Mouse (Mus musculus): ENCODE data around the gene Gprc5d. TPM values are rescaled to one million over a fixed set of nuclear protein-coding genes. Genes with fewer than 3 reads are reported as not detected.

Gene Gprc5d
- polyA plus RNA-seq, 1 experiment from 2014 or later: not detected

DNA sequence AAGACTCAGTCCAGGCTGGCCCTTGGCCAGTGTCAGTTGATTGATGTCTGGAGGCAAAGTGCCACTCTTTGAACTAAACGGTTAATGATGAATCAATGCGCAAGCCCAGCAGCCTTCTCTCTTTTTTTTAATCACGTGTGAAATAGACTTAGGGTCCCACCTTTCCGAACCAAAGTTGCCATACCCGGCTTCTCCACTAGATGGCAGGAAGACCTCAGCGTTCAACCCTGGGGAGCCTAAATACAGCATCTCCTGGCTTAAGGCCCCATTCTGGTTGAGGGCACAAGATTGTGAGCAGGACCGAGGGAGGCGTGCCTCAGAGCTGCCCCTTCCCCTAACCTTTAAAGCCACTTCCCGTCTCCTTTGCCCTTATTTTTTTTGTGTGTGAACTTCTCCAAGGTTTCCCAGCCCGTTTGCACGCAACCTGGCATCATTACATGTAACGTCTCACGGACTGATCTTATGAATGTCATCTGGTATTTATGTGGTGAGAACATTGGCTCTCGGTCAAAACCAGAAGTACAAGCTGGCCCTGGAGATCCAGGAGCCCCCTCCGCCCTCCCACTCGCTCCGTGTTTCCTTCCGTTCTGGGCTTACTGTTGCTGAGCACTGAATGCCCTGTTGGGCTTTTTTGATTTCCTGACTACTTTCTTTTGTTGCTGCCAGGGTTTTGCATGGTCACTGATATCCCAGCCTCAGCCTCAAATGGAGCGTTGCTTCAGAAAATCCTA is 30.2 kb downstream of the Gprc5d start:
- Histone ChIP-seq H3K4me2 (ENCODE audit: low read length) (peak overlapping the region; percentile 52), H3K4me3 (ENCODE audit: low read length) (peak overlapping the region; percentile 6; the same call in 1 of the 2 replicates), H3K4me1 (ENCODE audit: control insufficient read depth, insufficient read depth, low read depth, low read length) (peaks cover 4% of the 10 kb centered on the region), H3K27me3 (replicated peaks; ENCODE audit: control insufficient read depth, insufficient read depth, low read length) (no peaks in the 10 kb centered on the region; the same call in 1 of the 2 replicates), H3K36me3 (ENCODE audit: control insufficient read depth, insufficient read depth, low read length) (no peaks in the 10 kb centered on the region), H3K27ac (ENCODE audit: low read depth, low read length) (0 out of 2 replicates have a peak overlapping the region, but pooled peaks have one; percentile 29), H3K9me3 (ENCODE audit: control insufficient read depth, low read length) (no peaks in the 10 kb centered on the region), H3K9ac (ENCODE audit: low read depth, low read length) (peak overlapping the region; percentile 39; the same call in 1 of the 2 replicates)
- whole genome bisulfite sequencing: 16% methylated on average over 19 of the region's 19 CpGs
- ATAC-seq: peak; percentile 94

GRCm38 (mm10) chr6:135085703-135086102 is 32.4 kb downstream of the Gprc5d start:
- no peaks in the 10 kb centered on the region for H3K9me3 ChIP-seq (ENCODE audit: control insufficient read depth, low read length)
- H3K27me3 ChIP-seq (replicated peaks; ENCODE audit: control insufficient read depth, insufficient read depth, low read length): no peaks in the 10 kb centered on the region; the same call in 1 of the 2 replicates
- WGBS: 88% methylated on average over 1 of the region's 1 CpGs
- ATAC-seq: no peak
- peaks cover 4% of the 10 kb centered on the region for H3K4me1 ChIP-seq (ENCODE audit: control insufficient read depth, insufficient read depth, low read depth, low read length)
- no peak overlapping the region for H3K9ac ChIP-seq (ENCODE audit: low read depth, low read length)
- H3K4me3 ChIP-seq (ENCODE audit: low read length): no peak overlapping the region
- H3K36me3 ChIP-seq (ENCODE audit: control insufficient read depth, insufficient read depth, low read length): no peaks in the 10 kb centered on the region
- H3K27ac ChIP-seq (ENCODE audit: low read depth, low read length): no peak overlapping the region
- H3K4me2 ChIP-seq (ENCODE audit: low read length): no peak overlapping the region

GRCm38 (mm10) chr6:135083991-135084502 is 34.0 kb downstream of the Gprc5d start:
- H3K4me1 ChIP-seq (ENCODE audit: control insufficient read depth, insufficient read depth, low read depth, low read length): peaks cover 4% of the 10 kb centered on the region
- 77% methylated on average over 10 of the region's 10 CpGs for WGBS
- ATAC-seq: no peak
- no peak overlapping the region for H3K4me2 ChIP-seq (ENCODE audit: low read length)
- H3K27me3 ChIP-seq (replicated peaks; ENCODE audit: control insufficient read depth, insufficient read depth, low read length): no peaks in the 10 kb centered on the region
- H3K9me3 ChIP-seq (ENCODE audit: control insufficient read depth, low read length): no peaks in the 10 kb centered on the region
- H3K36me3 ChIP-seq (ENCODE audit: control insufficient read depth, insufficient read depth, low read length): no peaks in the 10 kb centered on the region
- H3K27ac ChIP-seq (ENCODE audit: low read depth, low read length): no peak overlapping the region
- H3K4me3 ChIP-seq (ENCODE audit: low read length): no peak overlapping the region
- no peak overlapping the region for H3K9ac ChIP-seq (ENCODE audit: low read depth, low read length)

DNA sequence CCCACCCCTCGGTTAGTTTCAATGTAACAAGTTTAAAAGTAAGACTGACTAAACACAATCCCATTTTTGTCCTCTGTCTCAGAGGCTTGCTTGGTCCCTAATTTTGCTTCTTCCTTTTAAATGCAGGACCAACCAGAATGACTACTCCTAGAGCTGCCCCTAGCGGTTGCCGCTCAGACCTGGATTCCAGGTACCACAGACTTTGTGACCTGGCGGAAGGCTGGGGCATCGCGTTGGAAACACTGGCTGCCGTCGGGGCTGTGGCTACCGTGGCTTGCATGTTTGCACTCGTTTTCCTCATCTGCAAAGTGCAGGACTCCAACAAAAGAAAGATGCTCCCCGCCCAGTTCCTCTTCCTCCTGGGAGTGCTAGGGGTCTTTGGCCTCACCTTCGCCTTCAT is 39.7 kb downstream of the Gprc5d start:
- no peak for ATAC-seq
- WGBS: 49% methylated on average over 12 of the region's 12 CpGs
- H3K4me2 ChIP-seq (ENCODE audit: low read length): no peak overlapping the region
- no peak overlapping the region for H3K4me3 ChIP-seq (ENCODE audit: low read length)
- no peaks in the 10 kb centered on the region for H3K4me1 ChIP-seq (ENCODE audit: control insufficient read depth, insufficient read depth, low read depth, low read length)
- no peak overlapping the region for H3K27ac ChIP-seq (ENCODE audit: low read depth, low read length)
- no peak overlapping the region for H3K9ac ChIP-seq (ENCODE audit: low read depth, low read length)
- H3K36me3 ChIP-seq (ENCODE audit: control insufficient read depth, insufficient read depth, low read length): no peaks in the 10 kb centered on the region
- no peaks in the 10 kb centered on the region for H3K27me3 ChIP-seq (replicated peaks; ENCODE audit: control insufficient read depth, insufficient read depth, low read length)
- H3K9me3 ChIP-seq (ENCODE audit: control insufficient read depth, low read length): no peaks in the 10 kb centered on the region

DNA sequence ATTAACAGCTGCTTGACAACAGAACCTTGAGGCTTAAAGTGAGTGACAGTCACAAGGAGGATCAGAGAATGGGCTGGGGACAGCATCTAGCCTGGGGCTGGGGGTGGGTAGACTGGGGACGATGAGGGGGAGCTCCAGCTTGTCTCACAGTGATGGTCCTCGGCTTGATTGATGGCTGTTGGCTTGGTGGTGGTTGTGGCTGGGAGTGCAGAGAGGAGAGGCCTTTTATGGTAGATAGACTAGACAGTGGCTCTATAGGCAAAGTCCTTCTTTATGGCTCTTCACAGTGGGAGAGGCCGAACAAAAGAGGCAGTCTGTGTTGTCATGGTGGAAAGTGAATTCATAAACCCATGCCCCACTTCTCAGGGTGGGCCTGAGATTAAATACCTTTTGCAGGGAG is 41.9 kb downstream of the Gprc5d start:
- H3K27me3 ChIP-seq (replicated peaks; ENCODE audit: control insufficient read depth, insufficient read depth, low read length): no peaks in the 10 kb centered on the region
- H3K4me2 ChIP-seq (ENCODE audit: low read length): no peak overlapping the region
- H3K4me1 ChIP-seq (ENCODE audit: control insufficient read depth, insufficient read depth, low read depth, low read length): no peaks in the 10 kb centered on the region
- H3K9me3 ChIP-seq (ENCODE audit: control insufficient read depth, low read length): no peaks in the 10 kb centered on the region
- no peak overlapping the region for H3K27ac ChIP-seq (ENCODE audit: low read depth, low read length)
- no peak for ATAC-seq
- H3K4me3 ChIP-seq (ENCODE audit: low read length): no peak overlapping the region
- H3K9ac ChIP-seq (ENCODE audit: low read depth, low read length): no peak overlapping the region
- H3K36me3 ChIP-seq (ENCODE audit: control insufficient read depth, insufficient read depth, low read length): no peaks in the 10 kb centered on the region
- 17% methylated on average over 3 of the region's 3 CpGs for WGBS

GRCm38 (mm10) chr6:135074405-135074947 is 43.6 kb downstream of the Gprc5d start:
- Histone ChIP-seq H3K4me1 (ENCODE audit: control insufficient read depth, insufficient read depth, low read depth, low read length) (no peaks in the 10 kb centered on the region), H3K4me3 (ENCODE audit: low read length) (no peak overlapping the region), H3K9ac (ENCODE audit: low read depth, low read length) (no peak overlapping the region), H3K4me2 (ENCODE audit: low read length) (no peak overlapping the region), H3K27me3 (replicated peaks; ENCODE audit: control insufficient read depth, insufficient read depth, low read length) (no peaks in the 10 kb centered on the region), H3K27ac (ENCODE audit: low read depth, low read length) (no peak overlapping the region), H3K36me3 (ENCODE audit: control insufficient read depth, insufficient read depth, low read length) (no peaks in the 10 kb centered on the region), H3K9me3 (ENCODE audit: control insufficient read depth, low read length) (no peaks in the 10 kb centered on the region)
- 91% methylated on average over 6 of the region's 6 CpGs for WGBS
- ATAC-seq: no peak

- Histone ChIP-seq H3K9ac (ENCODE audit: low read depth, low read length) (no peak overlapping the region), H3K36me3 (ENCODE audit: control insufficient read depth, insufficient read depth, low read length) (no peaks in the 10 kb centered on the region), H3K9me3 (ENCODE audit: control insufficient read depth, low read length) (no peaks in the 10 kb centered on the region), H3K4me2 (ENCODE audit: low read length) (no peak overlapping the region), H3K4me1 (ENCODE audit: control insufficient read depth, insufficient read depth, low read depth, low read length) (peaks cover 3% of the 10 kb centered on the region), H3K4me3 (ENCODE audit: low read length) (no peak overlapping the region), H3K27ac (ENCODE audit: low read depth, low read length) (no peak overlapping the region), H3K27me3 (replicated peaks; ENCODE audit: control insufficient read depth, insufficient read depth, low read length) (peaks cover 7% of the 10 kb centered on the region)
- ATAC-seq: no peak
- WGBS: 81% methylated on average over 2 of the region's 2 CpGs
Measured at GRCm38 (mm10) chr6:135070347-135070746, 47.7 kb downstream of the Gprc5d start.

- H3K4me3 ChIP-seq (ENCODE audit: low read length): no peak overlapping the region
- H3K27me3 ChIP-seq (replicated peaks; ENCODE audit: control insufficient read depth, insufficient read depth, low read length): peaks cover 11% of the 10 kb centered on the region
- no peak overlapping the region for H3K4me2 ChIP-seq (ENCODE audit: low read length)
- no peak overlapping the region for H3K9ac ChIP-seq (ENCODE audit: low read depth, low read length)
- ATAC-seq: no peak
- H3K9me3 ChIP-seq (ENCODE audit: control insufficient read depth, low read length): no peaks in the 10 kb centered on the region
- peaks cover 7% of the 10 kb centered on the region for H3K4me1 ChIP-seq (ENCODE audit: control insufficient read depth, insufficient read depth, low read depth, low read length)
- no peaks in the 10 kb centered on the region for H3K36me3 ChIP-seq (ENCODE audit: control insufficient read depth, insufficient read depth, low read length)
- WGBS: 51% methylated on average over 6 of the region's 6 CpGs
- no peak overlapping the region for H3K27ac ChIP-seq (ENCODE audit: low read depth, low read length)
Measured at GRCm38 (mm10) chr6:135069856-135070255, 48.2 kb downstream of the Gprc5d start.

GRCm38 (mm10) chr6:135068221-135068620 is 49.9 kb downstream of the Gprc5d start:
- Histone ChIP-seq H3K9ac (ENCODE audit: low read depth, low read length) (no peak overlapping the region), H3K4me2 (ENCODE audit: low read length) (no peak overlapping the region), H3K27ac (ENCODE audit: low read depth, low read length) (no peak overlapping the region), H3K36me3 (ENCODE audit: control insufficient read depth, insufficient read depth, low read length) (no peaks in the 10 kb centered on the region), H3K4me3 (ENCODE audit: low read length) (no peak overlapping the region), H3K9me3 (ENCODE audit: control insufficient read depth, low read length) (no peaks in the 10 kb centered on the region), H3K27me3 (replicated peaks; ENCODE audit: control insufficient read depth, insufficient read depth, low read length) (peaks cover 11% of the 10 kb centered on the region), H3K4me1 (ENCODE audit: control insufficient read depth, insufficient read depth, low read depth, low read length) (peaks cover 7% of the 10 kb centered on the region)
- no peak for ATAC-seq
- WGBS: 83% methylated on average over 5 of the region's 5 CpGs

Measured in hindbrain, embryonic 16.5 days (tissue).